Mouse (Mus musculus): Measurements from ENCODE around the gene Xrcc6. TPM values are rescaled to one million over a fixed set of nuclear protein-coding genes. Genes with fewer than 3 reads are reported as not detected.

Xrcc6 gene
- total and polyA plus RNA-seq, 3 experiments: 18.6 to 24.3 (median 18.9) TPM

GRCm38 (mm10) chr15:81954151-81954583, 33.5 kb upstream of the Xrcc6 start:
- Histone ChIP-seq H3K36me3 (ENCODE audit: control insufficient read depth, insufficient read depth, low read length) (no peaks in the 10 kb centered on the region), H3K79me2 (replicated peaks; ENCODE audit: control insufficient read depth, insufficient read depth, low read length) (no peaks in the 10 kb centered on the region), H3K27me3 (ENCODE audit: control insufficient read depth, insufficient read depth, low read length) (no peaks in the 10 kb centered on the region), H3K4me1 (ENCODE audit: control insufficient read depth, insufficient read depth, low read length) (no peaks in the 10 kb centered on the region), H3K27ac (no peak overlapping the region), H3K4me3 (no peak overlapping the region), H3K9ac (ENCODE audit: low read depth, low read length) (no peak overlapping the region)
- TF ChIP-seq EP300 (IDR thresholded peaks at IDR 0.05; ENCODE audit: insufficient read depth, low read depth, low read length): no peak
- no peak for TF ChIP-seq POLR2A (IDR thresholded peaks at IDR 0.05; ENCODE audit: insufficient read depth, low read depth, low read length)
- no peak for TF ChIP-seq CTCF (IDR thresholded peaks at IDR 0.05)
- intact Hi-C loops (cut with DNase I): no loop called here
- WGBS: 94% methylated on average over 9 of the region's 9 CpGs
- DNase-seq: no peak

- H3K4me3 ChIP-seq: no peak overlapping the region
- WGBS: 92% methylated on average over 6 of the region's 6 CpGs
These were observed 32.9 kb upstream of the Xrcc6 start for GRCm38 (mm10) chr15:81954716-81955115.

DNA sequence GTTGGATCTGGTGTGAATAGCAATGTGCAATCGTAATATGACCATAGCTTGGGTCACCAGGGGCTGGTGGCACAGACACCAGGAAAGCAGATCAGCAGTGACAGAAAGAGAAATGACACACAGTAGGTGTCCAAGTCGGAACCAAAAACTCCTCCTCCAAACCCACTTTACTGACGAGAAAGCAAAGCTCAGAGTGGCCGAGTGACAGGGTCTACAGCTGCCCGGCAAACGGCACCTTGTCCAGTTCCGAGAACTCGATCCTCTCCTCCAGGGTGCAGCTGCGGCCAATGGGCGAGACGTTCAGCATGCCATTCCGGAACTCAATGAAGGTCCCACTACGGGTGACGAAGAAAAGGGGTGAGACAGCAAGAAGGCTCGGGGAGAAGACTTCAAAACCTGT, 32.2 kb upstream of the Xrcc6 start:
- Histone ChIP-seq H3K79me2 (replicated peaks; ENCODE audit: control insufficient read depth, insufficient read depth, low read length) (no peaks in the 10 kb centered on the region), H3K27me3 (ENCODE audit: control insufficient read depth, insufficient read depth, low read length) (no peaks in the 10 kb centered on the region), H3K36me3 (ENCODE audit: control insufficient read depth, insufficient read depth, low read length) (no peaks in the 10 kb centered on the region), H3K4me1 (ENCODE audit: control insufficient read depth, insufficient read depth, low read length) (no peaks in the 10 kb centered on the region; the same call in 1 of the 2 replicates), H3K4me3 (no peak overlapping the region), H3K27ac (no peak overlapping the region), H3K9ac (ENCODE audit: low read depth, low read length) (no peak overlapping the region)
- TF ChIP-seq EP300 (IDR thresholded peaks at IDR 0.05; ENCODE audit: insufficient read depth, low read depth, low read length) (no peak), CTCF (IDR thresholded peaks at IDR 0.05) (no peak), POLR2A (IDR thresholded peaks at IDR 0.05; ENCODE audit: insufficient read depth, low read depth, low read length) (no peak)
- no peak for DNase-seq
- WGBS: 96% methylated on average over 15 of the region's 15 CpGs
- intact Hi-C loops (cut with DNase I): no loop called here

More at GRCm38 (mm10) chr15:81954716-81955115, 32.9 kb upstream of the Xrcc6 start:
- no peaks in the 10 kb centered on the region for H3K79me2 ChIP-seq (replicated peaks; ENCODE audit: control insufficient read depth, insufficient read depth, low read length)
- no peak for DNase-seq
- TF ChIP-seq EP300 (IDR thresholded peaks at IDR 0.05; ENCODE audit: insufficient read depth, low read depth, low read length): no peak
- no peak for TF ChIP-seq CTCF (IDR thresholded peaks at IDR 0.05)
- TF ChIP-seq POLR2A (IDR thresholded peaks at IDR 0.05; ENCODE audit: insufficient read depth, low read depth, low read length): no peak
- no peak overlapping the region for H3K9ac ChIP-seq (ENCODE audit: low read depth, low read length)
- H3K27ac ChIP-seq: no peak overlapping the region
- intact Hi-C loops (cut with DNase I): no loop called here
- no peaks in the 10 kb centered on the region for H3K27me3 ChIP-seq (ENCODE audit: control insufficient read depth, insufficient read depth, low read length)
- H3K36me3 ChIP-seq (ENCODE audit: control insufficient read depth, insufficient read depth, low read length): no peaks in the 10 kb centered on the region
- H3K4me1 ChIP-seq (ENCODE audit: control insufficient read depth, insufficient read depth, low read length): no peaks in the 10 kb centered on the region; the same call in 1 of the 2 replicates

DNA sequence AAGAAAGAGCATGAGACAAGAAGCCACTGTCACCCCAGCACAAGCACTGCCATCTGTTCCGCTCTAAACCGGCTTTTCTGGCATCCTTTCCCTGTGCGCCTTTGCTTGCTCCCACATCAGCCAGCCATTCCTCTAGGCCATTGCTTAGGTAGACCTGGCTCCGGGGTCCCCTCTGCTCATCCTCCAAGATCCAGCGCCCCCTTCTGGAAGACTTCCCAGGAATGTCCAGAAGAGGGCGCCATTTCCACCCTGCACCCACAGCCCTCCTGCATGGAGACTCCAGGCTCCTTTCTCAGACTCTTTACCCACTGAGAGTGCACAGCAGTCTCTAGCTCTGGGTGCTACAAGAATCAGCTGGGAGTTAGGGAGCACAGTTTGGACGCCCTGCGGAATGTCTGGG, 31.2 kb upstream of the Xrcc6 start:
- no peak overlapping the region for H3K9ac ChIP-seq (ENCODE audit: low read depth, low read length)
- peak; percentile 78 for TF ChIP-seq CTCF (IDR thresholded peaks at IDR 0.05)
- no peak for TF ChIP-seq POLR2A (IDR thresholded peaks at IDR 0.05; ENCODE audit: insufficient read depth, low read depth, low read length)
- H3K27ac ChIP-seq: no peak overlapping the region
- peak in 1 of 2 experiments; percentile 49 for DNase-seq
- no peaks in the 10 kb centered on the region for H3K27me3 ChIP-seq (ENCODE audit: control insufficient read depth, insufficient read depth, low read length)
- H3K36me3 ChIP-seq (ENCODE audit: control insufficient read depth, insufficient read depth, low read length): no peaks in the 10 kb centered on the region
- intact Hi-C loops (cut with DNase I): no loop called here
- WGBS: 66% methylated on average over 8 of the region's 8 CpGs
- H3K4me1 ChIP-seq (ENCODE audit: control insufficient read depth, insufficient read depth, low read length): no peaks in the 10 kb centered on the region; the same call in 1 of the 2 replicates
- no peak overlapping the region for H3K4me3 ChIP-seq
- H3K79me2 ChIP-seq (replicated peaks; ENCODE audit: control insufficient read depth, insufficient read depth, low read length): no peaks in the 10 kb centered on the region

DNA sequence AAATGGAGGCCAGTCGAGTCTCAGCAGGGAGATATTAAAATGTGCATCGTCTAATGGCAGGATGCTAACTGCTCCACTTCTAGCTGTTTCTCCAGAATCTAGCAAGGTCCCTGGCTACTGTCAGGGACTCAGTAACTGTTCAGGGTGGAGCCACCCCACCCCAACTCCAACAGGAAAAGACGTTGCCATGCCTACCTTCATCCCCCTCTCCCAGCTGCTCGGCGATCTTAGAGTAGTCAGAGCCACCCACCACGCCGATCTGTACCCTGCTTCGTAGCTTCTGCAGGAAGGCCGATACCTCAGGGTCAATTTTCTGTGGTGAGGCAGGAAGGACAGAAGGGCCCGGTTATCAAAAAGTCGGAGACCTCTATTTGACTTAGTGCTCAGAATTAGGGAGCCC, 30.0 kb upstream of the Xrcc6 start:
- Histone ChIP-seq H3K79me2 (replicated peaks; ENCODE audit: control insufficient read depth, insufficient read depth, low read length) (no peaks in the 10 kb centered on the region), H3K36me3 (ENCODE audit: control insufficient read depth, insufficient read depth, low read length) (no peaks in the 10 kb centered on the region), H3K27ac (no peak overlapping the region), H3K9ac (ENCODE audit: low read depth, low read length) (no peak overlapping the region), H3K4me3 (no peak overlapping the region), H3K4me1 (ENCODE audit: control insufficient read depth, insufficient read depth, low read length) (no peaks in the 10 kb centered on the region; the same call in 1 of the 2 replicates), H3K27me3 (ENCODE audit: control insufficient read depth, insufficient read depth, low read length) (no peaks in the 10 kb centered on the region)
- TF ChIP-seq CTCF (IDR thresholded peaks at IDR 0.05) (no peak), EP300 (IDR thresholded peaks at IDR 0.05; ENCODE audit: insufficient read depth, low read depth, low read length) (no peak)
- DNase-seq: no peak
- intact Hi-C loops (cut with DNase I): no loop called here
- WGBS: 82% methylated on average over 11 of the region's 11 CpGs

- Histone ChIP-seq H3K36me3 (ENCODE audit: control insufficient read depth, insufficient read depth, low read length) (no peaks in the 10 kb centered on the region), H3K79me2 (replicated peaks; ENCODE audit: control insufficient read depth, insufficient read depth, low read length) (no peaks in the 10 kb centered on the region), H3K27ac (no peak overlapping the region), H3K4me1 (ENCODE audit: control insufficient read depth, insufficient read depth, low read length) (no peaks in the 10 kb centered on the region; the same call in 1 of the 2 replicates), H3K4me3 (no peak overlapping the region), H3K27me3 (ENCODE audit: control insufficient read depth, insufficient read depth, low read length) (no peaks in the 10 kb centered on the region), H3K9ac (ENCODE audit: low read depth, low read length) (no peak overlapping the region)
- intact Hi-C loops (cut with DNase I): no loop called here
- WGBS: 55% methylated on average over 3 of the region's 3 CpGs
- no peak for DNase-seq
- TF ChIP-seq EP300 (IDR thresholded peaks at IDR 0.05; ENCODE audit: insufficient read depth, low read depth, low read length) (no peak), POLR2A (IDR thresholded peaks at IDR 0.05; ENCODE audit: insufficient read depth, low read depth, low read length) (no peak), CTCF (IDR thresholded peaks at IDR 0.05) (no peak)
These were observed 28.7 kb upstream of the Xrcc6 start for GRCm38 (mm10) chr15:81958906-81959305.

Measured in heart, adult 2 months (tissue).